Mouse (Mus musculus): ENCODE measurements around the gene Abhd15. TPM values are rescaled to one million over a fixed set of nuclear protein-coding genes. Genes with fewer than 3 reads are reported as not detected.

The Abhd15 gene
- polyA plus RNA-seq, 1 experiment from 2014 or later = 2.2 TPM

- H3K9me3 ChIP-seq = no peaks in the 10 kb centered on the region
- 67% methylated on average over 6 of the region's 6 CpGs for WGBS
- H3K4me1 ChIP-seq = peaks cover 62% of the 10 kb centered on the region
- ATAC-seq (ENCODE audit: insufficient number of reproducible peaks, insufficient read depth, low FRiP score, low TSS enrichment, low read depth) = no peak
- peak overlapping the region; percentile 97 for H3K4me3 ChIP-seq
- H3K27ac ChIP-seq = no peak overlapping the region
- H3K36me3 ChIP-seq = peaks cover 7% of the 10 kb centered on the region
- H3K4me2 ChIP-seq = peak overlapping the region; percentile 98
- H3K27me3 ChIP-seq = no peaks in the 10 kb centered on the region
- H3K9ac ChIP-seq = peak overlapping the region; percentile 96; the same call in 1 of the 2 replicates
Observed at GRCm38 (mm10) chr11:77494782-77495181, 20.1 kb upstream of the Abhd15 start.

- Histone ChIP-seq H3K4me3 (no peak overlapping the region), H3K36me3 (peaks cover 14% of the 10 kb centered on the region), H3K4me2 (0 out of 2 replicates have a peak overlapping the region, but pooled peaks have one; percentile 98), H3K27me3 (no peaks in the 10 kb centered on the region), H3K9ac (no peak overlapping the region), H3K9me3 (no peaks in the 10 kb centered on the region), H3K4me1 (peaks cover 60% of the 10 kb centered on the region), H3K27ac (no peak overlapping the region)
- ATAC-seq (ENCODE audit: insufficient number of reproducible peaks, insufficient read depth, low FRiP score, low TSS enrichment, low read depth) = no peak
Observed at GRCm38 (mm10) chr11:77495507-77495906, 19.4 kb upstream of the Abhd15 start.

- peaks cover 24% of the 10 kb centered on the region for H3K36me3 ChIP-seq
- no peak overlapping the region for H3K4me3 ChIP-seq
- H3K4me2 ChIP-seq = no peak overlapping the region
- peak overlapping the region; percentile 46; the same call in 1 of the 2 replicates for H3K9ac ChIP-seq
- WGBS = 26% methylated on average over 6 of the region's 6 CpGs
- peaks cover 51% of the 10 kb centered on the region for H3K4me1 ChIP-seq
- H3K27me3 ChIP-seq = no peaks in the 10 kb centered on the region
- H3K9me3 ChIP-seq = no peaks in the 10 kb centered on the region
- no peak for ATAC-seq (ENCODE audit: insufficient number of reproducible peaks, insufficient read depth, low FRiP score, low TSS enrichment, low read depth)
- peak overlapping the region; percentile 30; the same call in 1 of the 2 replicates for H3K27ac ChIP-seq
Observed at GRCm38 (mm10) chr11:77497341-77497756, 17.6 kb upstream of the Abhd15 start.

- H3K4me2 ChIP-seq = no peak overlapping the region
- H3K27me3 ChIP-seq = no peaks in the 10 kb centered on the region
- 48% methylated on average over 4 of the region's 4 CpGs for WGBS
- H3K4me1 ChIP-seq = peaks cover 50% of the 10 kb centered on the region
- 0 out of 2 replicates have a peak overlapping the region, but pooled peaks have one; percentile 37 for H3K9ac ChIP-seq
- no peaks in the 10 kb centered on the region for H3K9me3 ChIP-seq
- ATAC-seq (ENCODE audit: insufficient number of reproducible peaks, insufficient read depth, low FRiP score, low TSS enrichment, low read depth) = no peak
- no peak overlapping the region for H3K4me3 ChIP-seq
- peaks cover 29% of the 10 kb centered on the region for H3K36me3 ChIP-seq
- 0 out of 2 replicates have a peak overlapping the region, but pooled peaks have one; percentile 30 for H3K27ac ChIP-seq
Observed at GRCm38 (mm10) chr11:77497851-77498250, 17.1 kb upstream of the Abhd15 start.

GRCm38 (mm10) chr11:77498261-77499139 is 16.4 kb upstream of the Abhd15 start:
- H3K9ac ChIP-seq = 0 out of 2 replicates have a peak overlapping the region, but pooled peaks have one; percentile 37
- no peak for ATAC-seq (ENCODE audit: insufficient number of reproducible peaks, insufficient read depth, low FRiP score, low TSS enrichment, low read depth)
- H3K27ac ChIP-seq = no peak overlapping the region
- H3K4me2 ChIP-seq = no peak overlapping the region
- peaks cover 56% of the 10 kb centered on the region for H3K4me1 ChIP-seq
- WGBS = 68% methylated on average over 12 of the region's 12 CpGs
- H3K9me3 ChIP-seq = no peaks in the 10 kb centered on the region
- H3K36me3 ChIP-seq = peaks cover 36% of the 10 kb centered on the region
- H3K27me3 ChIP-seq = no peaks in the 10 kb centered on the region
- H3K4me3 ChIP-seq = no peak overlapping the region

- H3K36me3 ChIP-seq = peaks cover 44% of the 10 kb centered on the region
- no peaks in the 10 kb centered on the region for H3K9me3 ChIP-seq
- H3K4me3 ChIP-seq = no peak overlapping the region
- no peak for ATAC-seq (ENCODE audit: insufficient number of reproducible peaks, insufficient read depth, low FRiP score, low TSS enrichment, low read depth)
- no peak overlapping the region for H3K27ac ChIP-seq
- WGBS = 83% methylated on average over 7 of the region's 7 CpGs
- no peaks in the 10 kb centered on the region for H3K27me3 ChIP-seq
- H3K4me1 ChIP-seq = peaks cover 53% of the 10 kb centered on the region
- no peak overlapping the region for H3K9ac ChIP-seq
- no peak overlapping the region for H3K4me2 ChIP-seq
Observed at GRCm38 (mm10) chr11:77499354-77499753, 15.6 kb upstream of the Abhd15 start.

GRCm38 (mm10) chr11:77500361-77501325 is 14.3 kb upstream of the Abhd15 start:
- Histone ChIP-seq H3K9ac (no peak overlapping the region), H3K4me3 (no peak overlapping the region), H3K36me3 (peaks cover 57% of the 10 kb centered on the region), H3K27me3 (no peaks in the 10 kb centered on the region), H3K27ac (no peak overlapping the region; the same call in 1 of the 2 replicates), H3K4me2 (no peak overlapping the region), H3K9me3 (no peaks in the 10 kb centered on the region), H3K4me1 (peaks cover 42% of the 10 kb centered on the region)
- no peak for ATAC-seq (ENCODE audit: insufficient number of reproducible peaks, insufficient read depth, low FRiP score, low TSS enrichment, low read depth)
- WGBS = 82% methylated on average over 17 of the region's 17 CpGs

GRCm38 (mm10) chr11:77501392-77501791 is 13.5 kb upstream of the Abhd15 start:
- Histone ChIP-seq H3K4me3 (no peak overlapping the region), H3K27me3 (no peaks in the 10 kb centered on the region), H3K4me1 (peaks cover 42% of the 10 kb centered on the region), H3K9ac (no peak overlapping the region), H3K36me3 (peaks cover 65% of the 10 kb centered on the region), H3K4me2 (no peak overlapping the region), H3K27ac (no peak overlapping the region), H3K9me3 (no peaks in the 10 kb centered on the region)
- WGBS = 25% methylated on average over 5 of the region's 5 CpGs
- no peak for ATAC-seq (ENCODE audit: insufficient number of reproducible peaks, insufficient read depth, low FRiP score, low TSS enrichment, low read depth)

GRCm38 (mm10) chr11:77501971-77502370 is 12.9 kb upstream of the Abhd15 start:
- ATAC-seq (ENCODE audit: insufficient number of reproducible peaks, insufficient read depth, low FRiP score, low TSS enrichment, low read depth) = no peak
- Histone ChIP-seq H3K4me2 (no peak overlapping the region), H3K4me1 (peaks cover 44% of the 10 kb centered on the region), H3K9me3 (no peaks in the 10 kb centered on the region), H3K27ac (no peak overlapping the region), H3K36me3 (peaks cover 71% of the 10 kb centered on the region), H3K9ac (no peak overlapping the region), H3K4me3 (no peak overlapping the region), H3K27me3 (no peaks in the 10 kb centered on the region)
- 93% methylated on average over 4 of the region's 4 CpGs for WGBS

GRCm38 (mm10) chr11:77502481-77502880 is 12.4 kb upstream of the Abhd15 start:
- no peaks in the 10 kb centered on the region for H3K9me3 ChIP-seq
- H3K4me3 ChIP-seq = no peak overlapping the region
- no peak for ATAC-seq (ENCODE audit: insufficient number of reproducible peaks, insufficient read depth, low FRiP score, low TSS enrichment, low read depth)
- H3K27ac ChIP-seq = no peak overlapping the region
- peak overlapping the region; percentile 21; the same call in 1 of the 2 replicates for H3K9ac ChIP-seq
- peaks cover 75% of the 10 kb centered on the region for H3K36me3 ChIP-seq
- H3K4me2 ChIP-seq = no peak overlapping the region
- H3K4me1 ChIP-seq = peaks cover 41% of the 10 kb centered on the region
- WGBS = 82% methylated on average over 6 of the region's 6 CpGs
- no peaks in the 10 kb centered on the region for H3K27me3 ChIP-seq

GRCm38 (mm10) chr11:77503511-77503910 is 11.4 kb upstream of the Abhd15 start:
- H3K27ac ChIP-seq = peak overlapping the region; percentile 18; the same call in 1 of the 2 replicates
- 57% methylated on average over 3 of the region's 3 CpGs for WGBS
- H3K36me3 ChIP-seq = peaks cover 80% of the 10 kb centered on the region
- peaks cover 39% of the 10 kb centered on the region for H3K4me1 ChIP-seq
- no peak overlapping the region for H3K4me2 ChIP-seq
- H3K9ac ChIP-seq = peak overlapping the region; percentile 21; the same call in 1 of the 2 replicates
- H3K4me3 ChIP-seq = no peak overlapping the region
- H3K27me3 ChIP-seq = no peaks in the 10 kb centered on the region
- no peaks in the 10 kb centered on the region for H3K9me3 ChIP-seq
- no peak for ATAC-seq (ENCODE audit: insufficient number of reproducible peaks, insufficient read depth, low FRiP score, low TSS enrichment, low read depth)

Measured in embryonic facial prominence, embryonic 13.5 days (tissue).